Mouse (Mus musculus): ENCODE results near the gene Mkln1.

DNA sequence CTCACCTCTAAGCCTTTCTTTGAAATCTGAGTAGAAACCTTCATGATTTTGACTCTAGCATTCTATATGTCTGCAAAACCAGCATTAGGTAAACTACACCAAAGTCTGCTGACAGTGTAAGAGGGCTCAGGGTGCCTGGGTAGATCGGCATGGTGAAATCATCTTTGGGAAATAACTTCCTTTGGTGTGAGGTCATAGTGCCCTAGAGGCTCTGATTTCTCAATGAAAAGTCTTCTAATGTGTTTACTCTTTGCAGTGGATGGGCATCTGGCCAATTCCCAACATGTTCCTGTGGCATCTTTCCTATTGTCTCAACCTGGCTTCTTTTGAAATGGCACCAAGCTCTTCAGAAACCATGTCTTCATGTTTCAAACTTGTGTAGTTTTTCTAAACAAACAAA lies 58.5 kb downstream of the Mkln1 start:
- TF ChIP-seq POLR2A (IDR thresholded peaks at IDR 0.05; ENCODE audit: control insufficient read depth, extremely low read depth, insufficient read depth, low read length, poor library complexity) (no peak), CTCF (IDR thresholded peaks at IDR 0.05; ENCODE audit: borderline replicate concordance, control insufficient read depth, extremely low read depth, insufficient read depth, low read length, poor library complexity) (no peak)

Data from thymus, adult 2 months (tissue).